Mouse (Mus musculus) naive thymus-derived CD4-positive, alpha-beta T cell, adult 2 months (primary cell): Measurements from ENCODE around the gene App.

Source experiments
- DNase-seq: peaks from one replicate; pipeline ENCODE4 v3.0.0-alpha.2; 2011; ENCODE audit warnings: low read depth

Gene App

GRCm38 (mm10) chr16:85020696-85021323 is 152.8 kb downstream of the App start:
- no peak for DNase-seq

GRCm38 (mm10) chr16:85019273-85019672 is 154.3 kb downstream of the App start:
- DNase-seq: no peak

GRCm38 (mm10) chr16:85017845-85018244 is 155.7 kb downstream of the App start:
- no peak for DNase-seq

- no peak for DNase-seq
These were observed 160.9 kb downstream of the App start for GRCm38 (mm10) chr16:85012695-85013094.

GRCm38 (mm10) chr16:85012172-85012571 is 161.4 kb downstream of the App start:
- no peak for DNase-seq

- DNase-seq: no peak
These were observed 162.9 kb downstream of the App start for GRCm38 (mm10) chr16:85010651-85011050.

GRCm38 (mm10) chr16:85008866-85009645 is 164.5 kb downstream of the App start:
- no peak for DNase-seq

GRCm38 (mm10) chr16:85001939-85002556 is 171.5 kb downstream of the App start:
- no peak for DNase-seq

GRCm38 (mm10) chr16:85000304-85000703 is 173.3 kb downstream of the App start:
- peak; percentile 37 for DNase-seq

GRCm38 (mm10) chr16:84997551-84997950 is 176.0 kb downstream of the App start:
- no peak for DNase-seq

GRCm38 (mm10) chr16:84995441-84995867 is 178.1 kb downstream of the App start:
- peak; percentile 56 for DNase-seq

- no peak for DNase-seq
These were observed 180.7 kb downstream of the App start for GRCm38 (mm10) chr16:84992888-84993287.

GRCm38 (mm10) chr16:84991011-84991410 is 182.6 kb downstream of the App start:
- DNase-seq: no peak

GRCm38 (mm10) chr16:84989938-84990337 is 183.6 kb downstream of the App start:
- peak; percentile 53 for DNase-seq

- DNase-seq: no peak
These were observed 184.1 kb downstream of the App start for GRCm38 (mm10) chr16:84989476-84989875.

- DNase-seq: no peak
These were observed 185.8 kb downstream of the App start for GRCm38 (mm10) chr16:84987724-84988287.

- no peak for DNase-seq
These were observed 187.4 kb downstream of the App start for GRCm38 (mm10) chr16:84986016-84986631.

GRCm38 (mm10) chr16:84985340-84985739 is 188.2 kb downstream of the App start:
- no peak for DNase-seq

GRCm38 (mm10) chr16:84983428-84983827 is 190.1 kb downstream of the App start:
- no peak for DNase-seq

- peak; percentile 76 for DNase-seq
These were observed 191.0 kb downstream of the App start for GRCm38 (mm10) chr16:84982589-84982988.

GRCm38 (mm10) chr16:84978589-84978988 is 195.0 kb downstream of the App start:
- no peak for DNase-seq

GRCm38 (mm10) chr16:84974176-84974518 is 199.4 kb downstream of the App start:
- no peak for DNase-seq
